Mouse (Mus musculus): ENCODE results near the gene Mrps18a. TPM values are rescaled to one million over a fixed set of nuclear protein-coding genes. Genes with fewer than 3 reads are reported as not detected.

Mrps18a gene
- polyA plus RNA-seq (2021; fragmentation: Nextera tagmentation) = 187 and 198 TPM in 2 replicates
- long read RNA-seq, experiment 1, transcript Mrps18a-201 (6 exons, 884 nt) = major isoform, 75 of 88 reads
- long read RNA-seq, experiment 1, partial matches to known transcripts = 4 of 88 reads
- long read RNA-seq, experiment 1, other reads (novel, unspliced or antisense) = 9 of 88 reads
- long read RNA-seq, experiment 2, transcript Mrps18a-201 (6 exons, 884 nt) = major isoform, 167 of 174 reads
- long read RNA-seq, experiment 2, partial matches to known transcripts = 3 of 174 reads
- long read RNA-seq, experiment 2, other reads (novel, unspliced or antisense) = 4 of 174 reads

DNA sequence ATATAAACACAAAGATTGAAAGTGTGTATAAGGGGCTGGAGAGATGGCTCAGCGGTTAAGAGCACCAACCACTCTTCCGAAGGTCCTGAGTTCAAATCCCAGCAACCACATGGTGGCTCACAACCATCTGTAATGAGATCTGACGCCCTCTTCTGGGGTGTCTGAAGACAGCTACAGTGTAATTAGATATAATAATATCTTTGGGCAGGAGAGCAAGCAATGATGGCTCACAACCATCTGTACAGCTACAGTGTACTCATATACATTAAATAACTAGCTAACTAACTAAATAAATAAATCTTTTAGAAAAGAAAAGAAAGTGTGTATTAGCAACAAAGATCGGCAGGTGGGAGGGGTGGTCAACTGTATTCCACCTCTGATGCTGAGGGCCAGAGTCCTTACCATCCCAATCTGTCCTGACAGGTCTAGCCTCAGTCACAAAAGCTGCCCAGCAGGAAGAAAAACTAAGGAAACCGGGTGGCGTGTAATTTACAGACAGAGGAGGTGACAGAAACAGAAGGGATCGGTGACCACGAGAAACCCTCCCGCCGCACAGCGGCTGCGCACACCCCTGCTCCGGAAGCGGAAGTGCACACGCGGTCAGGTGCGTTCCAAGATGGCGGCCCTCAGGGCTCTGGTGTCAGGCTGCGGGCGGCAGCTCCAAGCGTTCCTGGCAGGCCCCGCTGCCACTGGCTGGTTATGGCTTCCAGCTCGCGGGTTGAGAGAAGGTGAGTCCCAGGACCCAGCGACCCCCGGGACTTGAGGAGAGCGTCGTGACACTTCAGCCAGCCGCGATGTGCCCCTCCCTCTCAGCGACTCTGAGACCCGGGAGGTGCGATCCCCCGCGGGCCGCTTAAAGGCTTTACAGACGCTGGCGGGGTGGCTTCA lies at the start of gene Mrps18a:
Mrps18a (plus strand) TSS at position 585 of the 888 bp plus-strand sequence.

DNA sequence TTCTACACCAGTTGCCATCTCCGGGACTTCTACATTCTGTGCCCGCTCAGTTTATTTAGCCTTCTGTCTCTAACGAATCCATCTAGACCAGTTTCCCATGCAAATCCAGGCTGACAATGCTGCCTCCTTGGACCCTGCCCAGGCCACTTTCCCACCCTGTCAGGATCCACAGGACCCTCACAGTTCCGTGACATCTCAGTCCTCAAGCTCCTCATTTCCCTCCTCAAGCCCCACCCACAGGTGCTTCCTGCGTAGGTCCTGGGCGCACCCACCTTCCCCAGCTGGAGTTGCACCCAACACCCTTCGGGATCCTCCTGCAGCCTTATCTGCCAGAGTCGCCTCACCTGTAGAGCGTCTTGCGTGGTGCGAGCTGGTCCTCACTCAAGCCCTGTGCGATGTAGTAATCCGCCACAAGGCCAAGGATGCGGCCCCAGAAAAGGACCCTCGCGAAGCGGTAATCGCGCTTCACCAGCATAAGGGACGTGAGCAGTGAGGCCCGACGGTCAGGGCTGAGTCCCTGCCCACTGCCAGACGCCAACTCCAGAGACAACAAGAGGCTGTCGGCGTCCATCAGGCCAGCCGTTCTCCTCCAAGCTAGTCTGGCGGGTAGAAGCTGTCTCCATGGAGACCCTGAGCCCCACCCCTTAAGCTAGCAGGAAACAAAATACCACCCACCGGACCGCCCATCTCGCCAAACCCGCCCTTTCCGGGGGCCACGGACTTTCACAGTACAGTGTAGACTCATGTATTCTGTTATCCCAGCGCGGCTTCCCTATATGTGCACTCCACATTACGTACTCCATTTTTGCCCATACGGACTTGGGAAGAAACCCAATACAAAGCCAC lies 33.0 kb downstream of the Mrps18a start, which contains the start of gene Rsph9:
Rsph9 (minus strand) TSS at position 639 of the 846 bp plus-strand sequence.

DNA sequence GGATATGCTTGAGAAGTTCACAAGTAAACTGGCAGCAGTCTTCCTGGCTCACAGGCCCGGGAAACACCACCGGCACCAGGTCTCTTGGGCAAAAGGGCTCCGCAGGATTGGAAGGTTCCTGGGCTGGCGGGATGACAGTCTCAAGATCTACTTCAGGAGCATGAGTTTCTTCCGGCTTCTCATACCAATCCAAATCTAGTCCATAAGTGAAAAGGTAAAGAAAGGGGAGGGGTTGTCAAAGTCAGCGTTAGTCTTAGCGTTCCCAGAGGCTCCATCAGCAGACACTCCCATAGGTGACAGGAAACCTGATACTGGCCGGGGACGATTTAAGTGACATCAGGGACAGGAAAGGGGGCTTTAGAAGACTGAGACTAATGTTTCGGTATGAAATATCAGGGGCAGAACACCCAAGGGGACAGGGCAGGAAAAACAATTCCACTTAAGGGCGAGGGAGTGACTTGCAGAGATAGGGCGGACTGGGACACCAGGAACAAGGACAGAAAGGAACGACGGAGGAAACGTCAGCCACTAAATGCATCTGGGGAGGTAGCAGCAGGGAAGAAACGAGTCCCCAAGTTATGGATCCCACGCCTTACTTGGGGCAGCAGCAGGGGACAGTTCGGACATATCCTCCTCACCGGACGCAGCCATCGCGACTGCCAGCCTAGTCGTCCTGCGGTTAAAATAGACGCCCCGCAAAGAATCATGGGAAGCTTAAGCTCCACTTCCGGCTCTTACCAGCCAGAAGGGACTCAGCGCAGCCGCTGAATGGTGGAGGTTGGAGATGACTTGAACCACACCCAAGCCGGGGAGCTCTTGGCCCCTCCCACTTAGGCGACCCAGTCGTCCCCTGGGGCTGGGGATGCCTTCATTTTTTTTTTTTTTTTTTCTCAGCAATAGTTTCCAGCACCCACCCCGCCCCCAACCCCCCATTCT lies 42.3 kb downstream of the Mrps18a start, which contains the start of gene Mad2l1bp:
Mad2l1bp (minus strand) TSS at position 707 of the 936 bp plus-strand sequence.

DNA sequence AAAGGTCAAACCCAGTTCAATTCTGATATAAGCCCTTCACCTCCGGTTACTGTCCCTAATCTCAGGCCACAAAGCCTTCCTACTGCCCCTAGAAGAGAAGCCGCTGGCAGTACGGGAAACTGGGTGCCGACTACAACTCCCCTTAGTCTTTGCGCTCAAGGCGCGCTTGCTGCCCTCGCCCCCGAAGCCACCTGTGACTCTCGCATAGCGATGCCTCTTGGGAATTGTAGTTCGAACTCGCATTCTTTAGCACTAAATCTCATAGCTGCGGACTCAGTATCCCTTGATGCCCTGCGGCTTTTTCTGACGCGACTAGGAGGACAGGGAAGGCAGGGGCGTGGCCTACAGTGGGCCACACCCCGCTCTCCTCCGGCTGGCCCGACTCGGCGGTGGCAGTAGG lies 49.9 kb downstream of the Mrps18a start, which contains the start of gene Gtpbp2:
Gtpbp2 (plus strand) TSS at position 347 of the 400 bp plus-strand sequence.

Other genes with a start within 250 kb of the Mrps18a start
- gene Vegfa, start 78.6 kb upstream of the Mrps18a start, polyA plus RNA-seq (2021; fragmentation: Nextera tagmentation) = 2.1 and 6.9 TPM in 2 replicates
- 45.6 and 46.3 TPM in 2 replicates for gene Rsph9, start 33.2 kb downstream of the Mrps18a start, polyA plus RNA-seq (2021; fragmentation: Nextera tagmentation)
- 17.2 and 17.9 TPM in 2 replicates for gene Mad2l1bp, start 42.6 kb downstream of the Mrps18a start, polyA plus RNA-seq (2021; fragmentation: Nextera tagmentation)
- 6.1 and 7.3 TPM in 2 replicates for gene Gtpbp2, start 50.0 kb downstream of the Mrps18a start, polyA plus RNA-seq (2021; fragmentation: Nextera tagmentation)
- gene Polh, start 91.7 kb downstream of the Mrps18a start, polyA plus RNA-seq (2021; fragmentation: Nextera tagmentation) = 2.7 and 3.6 TPM in 2 replicates
- 8.4 and 8.7 TPM in 2 replicates for gene Xpo5, start 91.8 kb downstream of the Mrps18a start, polyA plus RNA-seq (2021; fragmentation: Nextera tagmentation)
- 35.9 and 43.3 TPM in 2 replicates for gene Polr1c, start 137.1 kb downstream of the Mrps18a start, polyA plus RNA-seq (2021; fragmentation: Nextera tagmentation)
- gene Yipf3, start 137.1 kb downstream of the Mrps18a start, polyA plus RNA-seq (2021; fragmentation: Nextera tagmentation) = 148 and 184 TPM in 2 replicates
- 10.8 and 17.0 TPM in 2 replicates for gene Lrrc73, start 142.5 kb downstream of the Mrps18a start, polyA plus RNA-seq (2021; fragmentation: Nextera tagmentation)
- 11.8 and 14.0 TPM in 2 replicates for gene Tjap1, start 172.0 kb downstream of the Mrps18a start, polyA plus RNA-seq (2021; fragmentation: Nextera tagmentation)
- gene Dlk2, start 186.4 kb downstream of the Mrps18a start, polyA plus RNA-seq (2021; fragmentation: Nextera tagmentation) = 11.2 and 12.2 TPM in 2 replicates
- 2.4 and 3.1 TPM in 2 replicates for gene Abcc10, start 217.4 kb downstream of the Mrps18a start, polyA plus RNA-seq (2021; fragmentation: Nextera tagmentation)